In genomic region chr5:111812581-111812980, GRCm38 (mm10) we compare ENCODE assay signal across 15 mouse cellular contexts.
DNase-seq lines count a peak whose midpoint lies in the region; ATAC-seq and TF ChIP-seq lines count a peak whose summit lies in the region.
"Had no signal": no experiment of that assay in that cellular context is flagged by ENCODE, and none has a peak within 500 bp of the region (broad histone marks: within the 10 kb centered on the region; RNA-seq: fewer than 3 reads in every experiment).

No protein-coding gene starts in this region.

- no peaks in the 10 kb centered on the region for H3K79me2 ChIP-seq in heart, adult 2 months (replicated peaks; ENCODE audit: control insufficient read depth, insufficient read depth, low read length)

- no peak overlapping the region for H3K27ac ChIP-seq in heart, adult 2 months
- no peak overlapping the region for H3K27ac ChIP-seq in heart, embryonic 11.5 days (ENCODE audit: low read depth, low read length)
- no peak overlapping the region for H3K27ac ChIP-seq in neural tube, embryonic 11.5 days (ENCODE audit: low read depth, low read length)
- H3K27ac ChIP-seq in hindbrain, postnatal 0 days, result no peak overlapping the region
- 0 out of 2 replicates have a peak overlapping the region, but pooled peaks have one; percentile 33 for H3K27ac ChIP-seq in stomach, embryonic 14.5 days (ENCODE audit: low read length)
- H3K27ac ChIP-seq: hindbrain, embryonic 15.5 days; liver, embryonic 12.5 days had no signal

- no peak for TF ChIP-seq POLR2A in heart, adult 2 months (IDR thresholded peaks at IDR 0.05; ENCODE audit: insufficient read depth, low read depth, low read length)

- H3K9ac ChIP-seq in heart, adult 2 months (ENCODE audit: low read depth, low read length), result no peak overlapping the region
- H3K9ac ChIP-seq in heart, embryonic 11.5 days (ENCODE audit: low read depth, low read length), result no peak overlapping the region
- no peak overlapping the region for H3K9ac ChIP-seq in neural tube, embryonic 11.5 days (ENCODE audit: low read length)
- H3K9ac ChIP-seq in hindbrain, postnatal 0 days (replicated peaks; ENCODE audit: low read length), result no peak overlapping the region
- no peak overlapping the region for H3K9ac ChIP-seq in stomach, embryonic 14.5 days (replicated peaks; ENCODE audit: low read depth, low read length)
- H3K9ac ChIP-seq: hindbrain, embryonic 15.5 days; liver, embryonic 12.5 days had no signal

- no peaks in the 10 kb centered on the region for H3K9me3 ChIP-seq in heart, embryonic 11.5 days (replicated peaks; ENCODE audit: control insufficient read depth, low read length)
- H3K9me3 ChIP-seq in neural tube, embryonic 11.5 days (ENCODE audit: control insufficient read depth, low read length), result no peaks in the 10 kb centered on the region
- H3K9me3 ChIP-seq in hindbrain, postnatal 0 days (ENCODE audit: low read length), result no peaks in the 10 kb centered on the region
- H3K9me3 ChIP-seq in stomach, embryonic 14.5 days (ENCODE audit: control insufficient read depth, low read depth, low read length), result no peaks in the 10 kb centered on the region
- H3K9me3 ChIP-seq: hindbrain, embryonic 15.5 days; liver, embryonic 12.5 days had no signal

- no peak overlapping the region for H3K4me2 ChIP-seq in heart, embryonic 11.5 days
- no peak overlapping the region for H3K4me2 ChIP-seq in neural tube, embryonic 11.5 days (ENCODE audit: low read depth)
- H3K4me2 ChIP-seq in hindbrain, postnatal 0 days (ENCODE audit: low read depth, low read length), result no peak overlapping the region
- H3K4me2 ChIP-seq in stomach, embryonic 14.5 days (replicated peaks; ENCODE audit: low read depth, low read length), result no peak overlapping the region
- H3K4me2 ChIP-seq: hindbrain, embryonic 15.5 days; liver, embryonic 12.5 days had no signal

- H3K27me3 ChIP-seq in heart, adult 2 months (ENCODE audit: control insufficient read depth, insufficient read depth, low read length), result 0 out of 2 replicates have a peak, but pooled peaks cover 2% of the 10 kb centered on the region
- peaks cover 2% of the 10 kb centered on the region; the same call in 1 of the 2 replicates for H3K27me3 ChIP-seq in heart, embryonic 11.5 days (ENCODE audit: control insufficient read depth, insufficient read depth, low read length)
- H3K27me3 ChIP-seq in neural tube, embryonic 11.5 days (ENCODE audit: control insufficient read depth, insufficient read depth, low read length), result no peaks in the 10 kb centered on the region
- no peaks in the 10 kb centered on the region for H3K27me3 ChIP-seq in hindbrain, postnatal 0 days (ENCODE audit: insufficient read depth, low read length)
- no peaks in the 10 kb centered on the region for H3K27me3 ChIP-seq in stomach, embryonic 14.5 days (ENCODE audit: control insufficient read depth, insufficient read depth, low read length)
- H3K27me3 ChIP-seq: hindbrain, embryonic 15.5 days; liver, embryonic 12.5 days; Patski had no signal

- 47% methylated on average over 7 of the region's 7 CpGs for WGBS in heart, adult 2 months
- 54% methylated on average over 7 of the region's 7 CpGs for WGBS in heart, embryonic 11.5 days (ENCODE audit: insufficient replicate concordance)
- WGBS in neural tube, embryonic 11.5 days, result 61% methylated on average over 7 of the region's 7 CpGs
- 23% methylated on average over 7 of the region's 7 CpGs for WGBS in hindbrain, postnatal 0 days
- 44% methylated on average over 7 of the region's 7 CpGs for WGBS in stomach, embryonic 14.5 days

- peak; percentile 52 to 53 for DNase-seq in heart, adult 2 months
- DNase-seq in neural tube, embryonic 11.5 days (ENCODE audit: low spot score), result peak; percentile 9
- DNase-seq in neural tube, embryonic 10.5 days (ENCODE audit: extremely low spot score, low spot score), result no peak
- DNase-seq in hindbrain, postnatal 0 days (ENCODE audit: low spot score), result peak; percentile 50
- DNase-seq in thymus, postnatal 25 days, result no peak
- DNase-seq: adrenal gland, postnatal 10 days; cerebellum, adult 2 months; retina, postnatal 1 day had no signal

- intact Hi-C loops in heart, adult 2 months (cut with DNase I), result no loop called here

- no peaks in the 10 kb centered on the region for H3K36me3 ChIP-seq in heart, adult 2 months (ENCODE audit: control insufficient read depth, insufficient read depth, low read length)
- H3K36me3 ChIP-seq in heart, embryonic 11.5 days (ENCODE audit: control insufficient read depth, insufficient read depth, low read length), result no peaks in the 10 kb centered on the region
- H3K36me3 ChIP-seq in neural tube, embryonic 11.5 days (ENCODE audit: control insufficient read depth, insufficient read depth, low read length), result no peaks in the 10 kb centered on the region
- no peaks in the 10 kb centered on the region for H3K36me3 ChIP-seq in hindbrain, postnatal 0 days (ENCODE audit: insufficient read depth, low read length)
- H3K36me3 ChIP-seq in stomach, embryonic 14.5 days (ENCODE audit: control insufficient read depth, insufficient read depth, low read length), result no peaks in the 10 kb centered on the region
- H3K36me3 ChIP-seq: hindbrain, embryonic 15.5 days; liver, embryonic 12.5 days had no signal

- H3K4me3 ChIP-seq in heart, adult 2 months, result no peak overlapping the region
- H3K4me3 ChIP-seq in heart, embryonic 11.5 days (ENCODE audit: low read depth, low read length), result no peak overlapping the region
- no peak overlapping the region for H3K4me3 ChIP-seq in neural tube, embryonic 11.5 days (ENCODE audit: low read depth, low read length)
- no peak overlapping the region for H3K4me3 ChIP-seq in hindbrain, postnatal 0 days (ENCODE audit: low read length)
- no peak overlapping the region for H3K4me3 ChIP-seq in stomach, embryonic 14.5 days (ENCODE audit: low read depth, low read length)
- H3K4me3 ChIP-seq: hindbrain, embryonic 15.5 days; liver, embryonic 12.5 days had no signal

- TF ChIP-seq EP300 in heart, adult 2 months (IDR thresholded peaks at IDR 0.05; ENCODE audit: insufficient read depth, low read depth, low read length), result no peak

- ATAC-seq in heart, embryonic 11.5 days (replicated peaks; ENCODE audit: insufficient number of reproducible peaks, low FRiP score, low TSS enrichment), result no peak
- no peak for ATAC-seq in neural tube, embryonic 11.5 days (ENCODE audit: insufficient read depth, low FRiP score, low TSS enrichment)
- peak; percentile 56; the same call in 1 of the 2 replicates for ATAC-seq in hindbrain, postnatal 0 days
- no peak; the same call in 1 of the 2 replicates for ATAC-seq in stomach, embryonic 14.5 days (ENCODE audit: insufficient number of reproducible peaks, insufficient read depth, low FRiP score, low read depth)
- no peak for ATAC-seq in erythroblast, adult 5-6 weeks (replicated peaks; ENCODE audit: low FRiP score, poor library complexity, severe bottlenecking)
- ATAC-seq: CD4-positive, CD25-positive, alpha-beta regulatory T cell, adult 4 months; liver, embryonic 12.5 days; Patski had no signal

- peaks cover 2% of the 10 kb centered on the region; the same call in 1 of the 2 replicates for H3K4me1 ChIP-seq in heart, adult 2 months (ENCODE audit: control insufficient read depth, insufficient read depth, low read length)
- peaks cover 3% of the 10 kb centered on the region; the same call in 1 of the 2 replicates for H3K4me1 ChIP-seq in heart, embryonic 11.5 days (ENCODE audit: control insufficient read depth, insufficient read depth, low read length)
- H3K4me1 ChIP-seq in neural tube, embryonic 11.5 days (ENCODE audit: control insufficient read depth, insufficient read depth, low read length), result no peaks in the 10 kb centered on the region; the same call in 1 of the 2 replicates
- H3K4me1 ChIP-seq in hindbrain, postnatal 0 days (ENCODE audit: insufficient read depth, low read length), result no peaks in the 10 kb centered on the region; the same call in 1 of the 2 replicates
- H3K4me1 ChIP-seq in stomach, embryonic 14.5 days (ENCODE audit: control insufficient read depth, insufficient read depth, low read length), result peaks cover 10% of the 10 kb centered on the region
- H3K4me1 ChIP-seq: liver, embryonic 12.5 days had no signal

- no peak for TF ChIP-seq CTCF in heart, adult 2 months (IDR thresholded peaks at IDR 0.05)
- no peak for TF ChIP-seq CTCF in hindbrain, postnatal 0 days (IDR thresholded peaks at IDR 0.05; ENCODE audit: low read depth)

Comparison
In these comparisons a context has a peak if more than half of its experiments do, and no peak if none do; other contexts are left out.
1. DNase-seq: peak in heart, adult 2 months (2 of 2), neural tube, embryonic 11.5 days (single experiment) and hindbrain, postnatal 0 days (single experiment); none in neural tube, embryonic 10.5 days (single experiment) and thymus, postnatal 25 days (single experiment).